Mouse (Mus musculus): ENCODE results near the gene Usp44.

- TF ChIP-seq ELF1 (IDR thresholded peaks at IDR 0.05; ENCODE audit: low read depth, low read length) (no peak), MYC (IDR thresholded peaks at IDR 0.05; ENCODE audit: low read depth, low read length) (no peak), POLR2A (IDR thresholded peaks at IDR 0.05; ENCODE audit: low read depth, low read length) (no peak)
Measured at GRCm38 (mm10) chr10:93890565-93890964, 59.2 kb downstream of the Usp44 start.

Measured in CH12.LX (cell line).